Mouse (Mus musculus) liver, adult 2 months (tissue): Measurements from ENCODE around the gene Gm20425. TPM values are rescaled to one million over a fixed set of nuclear protein-coding genes. Genes with fewer than 3 reads are reported as not detected.
"Not testable (repeated sequence)": the region's sequence is repeated elsewhere in the genome, so short reads cannot be mapped to it uniquely, and the experiment has no call there.

Experiments
- DNase-seq: peaks from one replicate; pipeline ENCODE4 v3.0.0-alpha.2; 2011; ENCODE audit warnings: low read depth, low spot score; ENCODE audit errors: extremely low read depth
- H3K27ac ChIP-seq: fragments of 200-500 bp; replicated peaks from 2 replicates; pipeline ENCODE4 v1.5.1; 2012; ENCODE audit warnings: low read depth, mild to moderate bottlenecking, control low read depth, inconsistent platforms, low read length; ENCODE audit not compliant: insufficient read depth
- H3K27me3 ChIP-seq: fragments of 200-500 bp; 2 replicates; pipeline ENCODE4 v1.6.1; 2012; ENCODE audit warnings: mild to moderate bottlenecking, moderate library complexity, low read length, inconsistent platforms; ENCODE audit not compliant: control insufficient read depth, insufficient read depth
- H3K36me3 ChIP-seq: fragments of 200-500 bp; 2 replicates; pipeline ENCODE4 v1.6.1; 2012; ENCODE audit warnings: low read length, inconsistent platforms; ENCODE audit not compliant: control insufficient read depth, insufficient read depth
- H3K4me1 ChIP-seq: fragments of 200-500 bp; 2 replicates; pipeline ENCODE4 v1.6.1; 2011; ENCODE audit warnings: low read length; ENCODE audit not compliant: control insufficient read depth, insufficient read depth
- H3K4me3 ChIP-seq: fragments of 200-500 bp; 2 replicates; pipeline ENCODE4 v1.5.1; 2011; ENCODE audit warnings: low read depth, mild to moderate bottlenecking, control low read depth, low read length, moderate library complexity; ENCODE audit not compliant: insufficient read depth
- H3K79me2 ChIP-seq: fragments of 200-500 bp; 2 replicates; pipeline ENCODE4 v1.6.1; 2012; ENCODE audit warnings: inconsistent platforms, mild to moderate bottlenecking, low read length, moderate library complexity; ENCODE audit not compliant: control insufficient read depth, insufficient read depth
- H3K9ac ChIP-seq: fragments of 200-500 bp; 2 replicates; pipeline ENCODE4 v1.6.1; 2012; ENCODE audit warnings: low read depth, mild to moderate bottlenecking, control low read depth, inconsistent platforms, low read length
- CTCF ChIP-seq: fragments of 200-500 bp; IDR thresholded peaks from 2 replicates; pipeline ENCODE4 v1.5.1; 2011; ENCODE audit warnings: low read depth, low read length, control low read depth
- POLR2A ChIP-seq: fragments of 200-500 bp; IDR thresholded peaks from 2 replicates; pipeline ENCODE4 v1.6.1; 2011; ENCODE audit warnings: low read length, control low read depth; ENCODE audit not compliant: insufficient read depth; ENCODE audit errors: extremely low read depth
- WGBS: fragments of 180-500 bp; shearing (Covaris S2); methylation state at CpG from one replicate; pipeline ENCODE4 v1.1.7; 2018; 5-methylcytosine and 5-hydroxymethylcytosine counted together
- polyA plus RNA-seq: library from polyadenylated mRNA; depleted of rRNA; stranded (reverse); fragments of >200 nt; gene quantifications from 2 replicates; pipeline ENCODE4 v1.2.3, GENCODE M21; 2012
- total RNA-seq: library from RNA; depleted of rRNA; stranded (reverse); fragments of >200 nt; gene quantifications from 2 replicates; pipeline ENCODE4 v1.2.3, GENCODE M21; 2014

The Gm20425 gene
- total and polyA plus RNA-seq, 2 experiments, result 0.43 to 1.1 TPM

DNA sequence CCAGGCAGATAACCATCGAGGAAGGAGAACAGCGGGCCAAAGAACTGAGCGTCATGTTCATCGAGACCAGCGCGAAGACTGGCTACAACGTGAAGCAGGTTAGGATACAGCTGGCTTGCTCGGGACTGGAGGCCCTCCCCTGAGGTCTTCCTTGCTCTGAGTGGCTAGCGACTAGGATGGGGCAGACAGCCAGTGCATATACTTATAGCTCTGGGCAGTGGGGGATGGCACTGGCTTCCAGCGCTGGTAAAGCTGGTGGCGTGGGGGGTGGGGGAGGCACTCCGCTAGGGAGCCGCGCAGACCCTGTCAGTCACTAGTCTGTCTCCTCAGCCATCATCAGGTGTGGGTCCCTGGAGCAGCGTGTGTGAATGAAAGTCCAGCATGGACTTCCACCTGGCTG, 66.3 kb downstream of the Gm20425 start:
- no peak for DNase-seq
- Histone ChIP-seq H3K4me1 (no peaks in the 10 kb centered on the region), H3K36me3 (no peaks in the 10 kb centered on the region), H3K27ac (no peak overlapping the region), H3K4me3 (no peak overlapping the region), H3K27me3 (no peaks in the 10 kb centered on the region), H3K9ac (no peak overlapping the region), H3K79me2 (no peaks in the 10 kb centered on the region)
- WGBS, result 77% methylated on average over 15 of the region's 15 CpGs
- TF ChIP-seq CTCF (no peak), POLR2A (no peak)

DNA sequence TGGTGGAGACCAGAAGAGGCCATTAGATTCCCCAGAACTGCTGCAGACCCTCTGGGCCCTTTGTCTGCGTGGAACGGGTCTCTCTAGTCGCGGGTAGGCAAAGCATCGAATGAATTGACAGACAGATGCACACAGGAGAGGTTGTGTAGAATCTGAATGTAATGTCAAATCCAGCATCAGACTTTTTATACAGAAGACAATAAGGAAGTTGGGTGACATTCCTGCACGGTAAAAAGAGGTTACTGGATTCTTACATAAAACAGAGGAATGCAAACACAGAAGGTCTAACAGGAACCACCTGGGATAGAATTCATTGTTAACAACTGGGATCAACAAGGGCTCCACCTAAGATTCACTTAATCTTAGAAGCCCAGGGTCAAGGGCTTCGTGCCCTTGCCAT, 74.9 kb downstream of the Gm20425 start:
- WGBS, result 92% methylated on average over 7 of the region's 7 CpGs
- not testable (repeated sequence) for H3K36me3 ChIP-seq, H3K27ac ChIP-seq, H3K79me2 ChIP-seq, H3K9ac ChIP-seq, H3K4me1 ChIP-seq, DNase-seq, H3K4me3 ChIP-seq, H3K27me3 ChIP-seq

- Histone ChIP-seq H3K27me3 (no peaks in the 10 kb centered on the region), H3K27ac (no peak overlapping the region), H3K79me2 (no peaks in the 10 kb centered on the region), H3K36me3 (no peaks in the 10 kb centered on the region), H3K9ac (no peak overlapping the region), H3K4me1 (no peaks in the 10 kb centered on the region), H3K4me3 (no peak overlapping the region)
- DNase-seq, result no peak
- 82% methylated on average over 2 of the region's 2 CpGs for WGBS
- TF ChIP-seq POLR2A, result no peak
- no peak for TF ChIP-seq CTCF
Observed at GRCm38 (mm10) chr9:103154568-103154967, 75.5 kb downstream of the Gm20425 start.

DNA sequence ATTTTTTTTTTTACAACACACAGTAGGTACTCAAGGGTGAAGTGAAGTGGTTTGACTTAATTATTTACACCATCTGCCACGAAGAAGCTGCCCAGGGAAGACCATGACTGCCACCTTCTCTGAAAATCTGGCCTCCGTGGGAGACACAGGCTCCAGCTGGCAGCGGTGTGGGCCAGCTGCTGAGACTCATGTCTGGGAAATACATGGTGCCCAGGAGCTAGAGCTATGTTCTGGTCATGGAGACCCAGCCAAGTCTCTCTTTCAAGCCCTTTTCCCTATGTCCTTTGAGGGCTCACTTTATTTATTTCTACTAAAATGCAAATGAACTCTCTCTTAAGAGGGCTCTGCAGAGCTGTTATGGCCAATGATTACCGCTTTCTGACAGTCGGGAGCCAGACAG, 76.8 kb downstream of the Gm20425 start:
- no peak overlapping the region for H3K4me3 ChIP-seq
- H3K9ac ChIP-seq, result no peak overlapping the region
- no peaks in the 10 kb centered on the region for H3K4me1 ChIP-seq
- H3K27me3 ChIP-seq, result no peaks in the 10 kb centered on the region
- 87% methylated on average over 5 of the region's 5 CpGs for WGBS
- no peaks in the 10 kb centered on the region for H3K79me2 ChIP-seq
- no peak for DNase-seq
- no peak overlapping the region for H3K27ac ChIP-seq
- TF ChIP-seq POLR2A (no peak), CTCF (no peak)
- no peaks in the 10 kb centered on the region for H3K36me3 ChIP-seq

GRCm38 (mm10) chr9:103149074-103149799, 80.9 kb downstream of the Gm20425 start:
- H3K36me3 ChIP-seq, result no peaks in the 10 kb centered on the region
- H3K4me1 ChIP-seq, result no peaks in the 10 kb centered on the region
- 86% methylated on average over 12 of the region's 12 CpGs for WGBS
- no peaks in the 10 kb centered on the region for H3K79me2 ChIP-seq
- H3K27ac ChIP-seq, result no peak overlapping the region
- H3K4me3 ChIP-seq, result no peak overlapping the region
- TF ChIP-seq POLR2A, result no peak
- no peak for TF ChIP-seq CTCF
- H3K9ac ChIP-seq, result no peak overlapping the region
- no peak for DNase-seq
- H3K27me3 ChIP-seq, result no peaks in the 10 kb centered on the region

- WGBS, result 88% methylated on average over 13 of the region's 13 CpGs
Observed at GRCm38 (mm10) chr9:103147103-103147502, 83.0 kb downstream of the Gm20425 start.

More at GRCm38 (mm10) chr9:103147103-103147502, 83.0 kb downstream of the Gm20425 start:
- Histone ChIP-seq H3K79me2 (no peaks in the 10 kb centered on the region), H3K4me1 (no peaks in the 10 kb centered on the region), H3K9ac (no peak overlapping the region), H3K27me3 (no peaks in the 10 kb centered on the region), H3K36me3 (no peaks in the 10 kb centered on the region), H3K27ac (no peak overlapping the region), H3K4me3 (no peak overlapping the region)
- no peak for TF ChIP-seq POLR2A
- TF ChIP-seq CTCF, result no peak
- DNase-seq, result no peak
